7 mouse cellular contexts compared by ENCODE assay signal in the genomic region with DNA sequence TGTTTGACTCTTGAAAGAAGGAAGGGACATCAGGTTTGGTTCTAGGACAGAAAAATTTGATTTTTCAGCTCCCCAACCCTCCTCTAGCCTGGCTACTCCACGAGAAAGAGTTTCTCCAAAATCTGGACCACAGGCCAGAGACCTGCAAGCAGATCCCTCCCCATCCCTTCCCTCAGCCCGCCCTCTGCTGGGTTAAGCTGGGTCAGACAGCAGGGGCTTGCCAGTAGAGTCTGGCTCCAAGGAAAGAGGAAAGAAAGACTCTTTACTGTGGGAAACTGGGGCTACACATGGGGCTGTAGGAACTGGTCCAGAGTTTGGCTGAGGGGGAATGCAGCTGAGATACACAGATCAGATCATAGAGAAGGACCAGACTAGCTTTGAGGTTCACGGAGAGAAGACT. TPM values are rescaled to one million over a fixed set of nuclear protein-coding genes. Genes with fewer than 3 reads are reported as not detected.
DNase-seq lines count a peak whose midpoint lies in the region; ATAC-seq lines count a peak whose summit lies in the region.

No protein-coding gene starts in this region.

- no peaks in the 10 kb centered on the region for H3K9me3 ChIP-seq in kidney, embryonic 15.5 days (replicated peaks)

- H3K36me3 ChIP-seq in kidney, embryonic 15.5 days, result no peaks in the 10 kb centered on the region

- no peak overlapping the region for H3K4me3 ChIP-seq in kidney, embryonic 15.5 days (replicated peaks)

- no peak overlapping the region for H3K4me2 ChIP-seq in kidney, embryonic 15.5 days

- H3K4me1 ChIP-seq in kidney, embryonic 15.5 days, result peaks cover 19% of the 10 kb centered on the region

- H3K27me3 ChIP-seq in kidney, embryonic 15.5 days, result 0 out of 2 replicates have a peak, but pooled peaks cover 15% of the 10 kb centered on the region

- WGBS in kidney, embryonic 15.5 days, result 26% methylated on average over 3 of the region's 3 CpGs

- no peak overlapping the region for H3K9ac ChIP-seq in kidney, embryonic 15.5 days

- intact Hi-C loops in gastrocnemius, postnatal 14 days (cut with DNase I; ENCODE audit: low total_unique reads), result no loop called here

- no peak for ATAC-seq in kidney, embryonic 15.5 days (replicated peaks; ENCODE audit: low FRiP score)

- no peak for DNase-seq in kidney, adult 18-20 months
- peak; percentile 54 for DNase-seq in urinary bladder, postnatal 14 days (ENCODE audit: low spot score)
- no peak for DNase-seq in urinary bladder, postnatal 10 days (ENCODE audit: low spot score)
- peak; percentile 82 for DNase-seq in gastrocnemius, postnatal 14 days
- no peak for DNase-seq in right cerebral cortex, adult 2 months (ENCODE audit: low spot score in 2 of 2)
- no peak for DNase-seq in adrenal gland, adult 8-10 months

- 0 out of 2 replicates have a peak overlapping the region, but pooled peaks have one; percentile 2 for H3K27ac ChIP-seq in kidney, embryonic 15.5 days

RNA-seq across cellular contexts. Expression of a gene that starts 3.7 kb away (rescaled TPM):
- polyA plus RNA-seq in kidney, embryonic 15.5 days (2015; fragmentation: Nextera tagmentation; extraction: Ambion mirVana), result 61.9 and 73.0 TPM in 2 replicates
- 10 to 100 TPM; 10.4 to 12.1 TPM for total RNA-seq in gastrocnemius, postnatal 14 days (2021)
- total RNA-seq in adrenal gland, adult 8-10 months (2022), result 10 to 100 TPM; 27.3 to 38.0 (median 32.6) TPM

RNA-seq across cellular contexts. Expression of a gene that starts 15.9 kb away (rescaled TPM):
- polyA plus RNA-seq in kidney, embryonic 15.5 days (2015; fragmentation: Nextera tagmentation; extraction: Ambion mirVana), result 10.0 and 10.5 TPM in 2 replicates
- total RNA-seq in gastrocnemius, postnatal 14 days (2021), result under 1 TPM; 0.96 to 1.00 TPM
- 1 to 10 TPM; 1.1 to 2.6 (median 1.6) TPM for total RNA-seq in adrenal gland, adult 8-10 months (2022)

RNA-seq across cellular contexts. Expression of a gene that starts 22.6 kb away (rescaled TPM):
- polyA plus RNA-seq in kidney, embryonic 15.5 days (2015; fragmentation: Nextera tagmentation; extraction: Ambion mirVana), result 0.86 and 1.1 TPM in 2 replicates
- 1 to 10 TPM; 1.0 to 2.3 TPM for total RNA-seq in gastrocnemius, postnatal 14 days (2021)
- 1 to 10 TPM; 3.1 to 9.9 (median 5.0) TPM for total RNA-seq in adrenal gland, adult 8-10 months (2022)

RNA-seq across cellular contexts. Expression of a gene that starts 34.9 kb away (rescaled TPM):
- polyA plus RNA-seq in kidney, embryonic 15.5 days (2015; fragmentation: Nextera tagmentation; extraction: Ambion mirVana), result 41.0 and 41.5 TPM in 2 replicates
- total RNA-seq in gastrocnemius, postnatal 14 days (2021), result 10 to 100 TPM; 16.0 to 18.7 TPM
- 10 to 100 TPM; 30.0 to 33.4 (median 31.1) TPM for total RNA-seq in adrenal gland, adult 8-10 months (2022)

RNA-seq across cellular contexts. Expression of a gene that starts 35.0 kb away (rescaled TPM):
- 56.6 and 57.2 TPM in 2 replicates for polyA plus RNA-seq in kidney, embryonic 15.5 days (2015; fragmentation: Nextera tagmentation; extraction: Ambion mirVana)
- total RNA-seq in gastrocnemius, postnatal 14 days (2021), result 10 to 100 TPM; 53.8 to 89.7 TPM
- total RNA-seq in adrenal gland, adult 8-10 months (2022), result 10 to 100 TPM; 34.0 to 45.9 (median 39.5) TPM

Comparison
In these comparisons a context has a peak if more than half of its experiments do, and no peak if none do; other contexts are left out.
1. DNase-seq: peak in urinary bladder, postnatal 14 days (single experiment) and gastrocnemius, postnatal 14 days (single experiment); none in kidney, adult 18-20 months (single experiment), urinary bladder, postnatal 10 days (single experiment), right cerebral cortex, adult 2 months (0 of 2) and adrenal gland, adult 8-10 months (single experiment).